Mouse (Mus musculus) liver, embryonic 12.5 days (tissue): Measurements from ENCODE around the gene Btbd8. TPM values are rescaled to one million over a fixed set of nuclear protein-coding genes. Genes with fewer than 3 reads are reported as not detected.

Experiments
- ATAC-seq: fragments of 200-750 bp; cut with Nextera tagmentation; 2 replicates; pipeline ENCODE4 v1.8.0; 2017; ENCODE audit warnings: moderate number of reproducible peaks, mild to moderate bottlenecking, moderate library complexity
- H3K27ac ChIP-seq: fragments of 300-500 bp; sonication (generic); 2 replicates; pipeline ENCODE4 v1.5.1; 2016; ENCODE audit warnings: mild to moderate bottlenecking
- H3K27me3 ChIP-seq: fragments of 300-500 bp; sonication (generic); replicated peaks from 2 replicates; pipeline ENCODE4 v1.6.1; 2016; ENCODE audit warnings: mild to moderate bottlenecking, moderate library complexity
- H3K36me3 ChIP-seq: fragments of 300-500 bp; sonication (generic); 2 replicates; pipeline ENCODE4 v1.6.1; 2016; ENCODE audit warnings: mild to moderate bottlenecking, moderate library complexity
- H3K4me1 ChIP-seq: fragments of 300-500 bp; sonication (generic); 2 replicates; pipeline ENCODE4 v1.6.1; 2016
- H3K4me2 ChIP-seq: fragments of 300-500 bp; sonication (generic); 2 replicates; pipeline ENCODE4 v1.6.1; 2016; ENCODE audit warnings: mild to moderate bottlenecking, moderate library complexity
- H3K4me3 ChIP-seq: fragments of 300-500 bp; sonication (generic); 2 replicates; pipeline ENCODE4 v1.5.1; 2016; ENCODE audit warnings: mild to moderate bottlenecking, moderate library complexity
- H3K9ac ChIP-seq: fragments of 300-500 bp; sonication (generic); 2 replicates; pipeline ENCODE4 v1.6.1; 2016; ENCODE audit warnings: mild to moderate bottlenecking, moderate library complexity
- H3K9me3 ChIP-seq: fragments of 300-500 bp; sonication (generic); replicated peaks from 2 replicates; pipeline ENCODE4 v1.6.1; 2016; ENCODE audit warnings: mild to moderate bottlenecking, moderate library complexity
- WGBS: fragments of 180-500 bp; shearing (Covaris S2); methylation state at CpG from one replicate; pipeline ENCODE4 v1.1.7; 2016; ENCODE audit not compliant: insufficient replicate concordance; 5-methylcytosine and 5-hydroxymethylcytosine counted together
- polyA plus RNA-seq: library from polyadenylated mRNA; unstranded; fragments of >200 nt; fragmentation: Nextera tagmentation; extraction: Ambion mirVana; gene quantifications from 2 replicates; pipeline ENCODE4 v1.2.1, GENCODE M21; 2016

Gene Btbd8
- 1.8 TPM in 2 replicates for polyA plus RNA-seq

- Histone ChIP-seq H3K9ac (peak within 1 kb of the TSS; percentile 91), H3K4me3 (peak within 1 kb of the TSS; percentile 84), H3K4me1 (peaks cover 39% of the 10 kb centered on the region), H3K36me3 (no peaks in the 10 kb centered on the region), H3K27ac (peak within 1 kb of the TSS; percentile 93), H3K9me3 (no peaks in the 10 kb centered on the region), H3K27me3 (peaks cover 11% of the 10 kb centered on the region), H3K4me2 (peak within 1 kb of the TSS; percentile 81)
- ATAC-seq: peak; percentile 98
- WGBS: under 1% methylated on average over 51 of the region's 51 CpGs
Measured at GRCm38 (mm10) chr5:107437464-107438281, at the start of gene Btbd8. Gene Btbd8 (plus strand): TSS chr5:107437997.

DNA sequence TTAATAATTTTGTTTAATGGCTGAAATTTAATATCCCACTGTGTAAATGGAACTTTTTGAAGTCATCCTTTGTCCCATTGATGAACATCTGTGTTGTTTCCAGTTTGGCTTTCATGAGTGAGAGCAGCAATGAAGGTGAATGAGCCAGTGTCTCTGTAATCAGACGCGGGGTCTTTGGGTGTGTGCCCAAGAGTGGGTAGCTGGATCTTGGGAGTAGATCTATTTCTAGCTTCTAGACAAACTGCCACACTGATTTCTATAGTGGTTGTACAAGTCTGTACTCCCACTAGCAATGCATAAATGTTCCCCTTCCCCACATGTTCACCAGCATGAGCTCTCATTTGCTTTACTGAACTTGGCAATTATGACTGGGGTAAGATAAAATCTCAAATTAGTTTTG, 48.4 kb upstream of the Btbd8 start:
- H3K4me1 ChIP-seq: no peaks in the 10 kb centered on the region
- no peak overlapping the region for H3K4me3 ChIP-seq
- H3K9ac ChIP-seq: no peak overlapping the region
- H3K27me3 ChIP-seq: peaks cover 2% of the 10 kb centered on the region; the same call in 1 of the 2 replicates
- H3K9me3 ChIP-seq: no peaks in the 10 kb centered on the region
- H3K4me2 ChIP-seq: no peak overlapping the region
- H3K27ac ChIP-seq: no peak overlapping the region
- WGBS: 75% methylated on average over 2 of the region's 2 CpGs
- H3K36me3 ChIP-seq: no peaks in the 10 kb centered on the region
- ATAC-seq: no peak

DNA sequence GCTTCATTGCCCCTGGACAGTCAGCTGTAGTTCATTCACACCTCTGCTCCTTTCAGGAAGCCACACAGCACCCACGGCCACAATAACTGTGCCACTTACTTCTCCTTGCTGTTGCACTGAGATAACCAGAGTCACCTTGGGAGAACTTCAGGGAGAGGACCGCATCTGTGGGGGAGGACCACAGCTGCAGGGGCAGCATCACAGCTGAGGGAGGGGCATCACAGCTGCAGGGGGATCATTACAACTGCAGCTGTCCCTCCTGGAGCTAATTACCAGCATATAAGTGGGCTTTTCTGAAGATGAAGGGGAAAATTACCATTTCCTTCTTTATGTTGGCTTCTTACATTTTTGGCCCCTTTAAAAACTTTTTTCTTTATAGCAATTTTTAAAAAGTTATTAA, 43.4 kb upstream of the Btbd8 start:
- Histone ChIP-seq H3K36me3 (no peaks in the 10 kb centered on the region), H3K4me3 (no peak overlapping the region), H3K9ac (no peak overlapping the region), H3K27me3 (peaks cover 7% of the 10 kb centered on the region), H3K9me3 (no peaks in the 10 kb centered on the region), H3K27ac (no peak overlapping the region), H3K4me1 (no peaks in the 10 kb centered on the region), H3K4me2 (no peak overlapping the region)
- no peak for ATAC-seq
- 39% methylated on average over 2 of the region's 2 CpGs for WGBS

- ATAC-seq: no peak
- Histone ChIP-seq H3K4me3 (peak within 1 kb of the TSS; percentile 57), H3K27me3 (peaks cover 58% of the 10 kb centered on the region), H3K9ac (peak within 1 kb of the TSS; percentile 30; the same call in 1 of the 2 replicates), H3K4me1 (peaks cover 15% of the 10 kb centered on the region), H3K36me3 (no peaks in the 10 kb centered on the region), H3K4me2 (peak within 1 kb of the TSS; percentile 81), H3K9me3 (no peaks in the 10 kb centered on the region), H3K27ac (no peak within 1 kb of the TSS)
- WGBS: 24% methylated on average over 5 of the region's 5 CpGs
Measured at GRCm38 (mm10) chr5:107402436-107402835, 35.4 kb upstream of the Btbd8 start, which contains the start of gene Ephx4. Gene Ephx4 (plus strand): TSS chr5:107402736.

GRCm38 (mm10) chr5:107403011-107403946, 34.5 kb upstream of the Btbd8 start:
- H3K36me3 ChIP-seq: no peaks in the 10 kb centered on the region
- WGBS: under 1% methylated on average over 63 of the region's 80 CpGs
- no peaks in the 10 kb centered on the region for H3K9me3 ChIP-seq
- H3K4me2 ChIP-seq: peak overlapping the region; percentile 81
- peak; percentile 21; the same call in 1 of the 2 replicates for ATAC-seq
- H3K9ac ChIP-seq: peak overlapping the region; percentile 30; the same call in 1 of the 2 replicates
- H3K27ac ChIP-seq: no peak overlapping the region
- H3K4me3 ChIP-seq: peak overlapping the region; percentile 57
- H3K4me1 ChIP-seq: peaks cover 15% of the 10 kb centered on the region
- peaks cover 58% of the 10 kb centered on the region for H3K27me3 ChIP-seq

GRCm38 (mm10) chr5:107403947-107404684, 33.7 kb upstream of the Btbd8 start:
- no peak for ATAC-seq
- Histone ChIP-seq H3K27me3 (peaks cover 61% of the 10 kb centered on the region), H3K4me3 (peak overlapping the region; percentile 57), H3K9ac (no peak overlapping the region), H3K9me3 (no peaks in the 10 kb centered on the region), H3K4me2 (peak overlapping the region; percentile 81), H3K27ac (no peak overlapping the region), H3K4me1 (peaks cover 15% of the 10 kb centered on the region), H3K36me3 (no peaks in the 10 kb centered on the region)
- WGBS: 26% methylated on average over 12 of the region's 12 CpGs

DNA sequence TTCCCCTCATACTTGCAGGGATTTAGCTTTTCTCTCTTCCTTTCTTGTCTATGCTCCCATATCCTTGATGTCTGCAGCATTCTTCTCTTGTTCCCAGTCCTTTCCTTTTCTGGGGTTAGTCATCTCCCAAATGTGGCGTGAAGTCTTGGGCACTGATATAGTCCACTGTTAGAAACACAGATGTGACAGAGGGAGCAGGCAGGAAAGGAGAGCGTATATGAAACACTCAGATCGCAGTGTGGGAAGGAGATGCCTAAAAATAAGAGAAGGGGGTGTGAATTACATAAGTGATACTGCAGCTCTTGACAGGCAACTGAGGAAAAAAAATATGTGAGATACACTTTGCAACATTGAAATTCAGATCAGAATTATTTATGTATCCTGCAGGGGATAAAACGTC, 32.4 kb upstream of the Btbd8 start:
- Histone ChIP-seq H3K27me3 (peaks cover 64% of the 10 kb centered on the region), H3K4me2 (no peak overlapping the region), H3K9me3 (no peaks in the 10 kb centered on the region), H3K4me1 (peaks cover 15% of the 10 kb centered on the region), H3K36me3 (no peaks in the 10 kb centered on the region), H3K4me3 (no peak overlapping the region), H3K27ac (no peak overlapping the region), H3K9ac (no peak overlapping the region)
- 74% methylated on average over 4 of the region's 4 CpGs for WGBS
- ATAC-seq: no peak

GRCm38 (mm10) chr5:107410305-107410704, 27.5 kb upstream of the Btbd8 start:
- ATAC-seq: no peak
- WGBS: 76% methylated on average over 1 of the region's 1 CpGs
- H3K36me3 ChIP-seq: no peaks in the 10 kb centered on the region

DNA sequence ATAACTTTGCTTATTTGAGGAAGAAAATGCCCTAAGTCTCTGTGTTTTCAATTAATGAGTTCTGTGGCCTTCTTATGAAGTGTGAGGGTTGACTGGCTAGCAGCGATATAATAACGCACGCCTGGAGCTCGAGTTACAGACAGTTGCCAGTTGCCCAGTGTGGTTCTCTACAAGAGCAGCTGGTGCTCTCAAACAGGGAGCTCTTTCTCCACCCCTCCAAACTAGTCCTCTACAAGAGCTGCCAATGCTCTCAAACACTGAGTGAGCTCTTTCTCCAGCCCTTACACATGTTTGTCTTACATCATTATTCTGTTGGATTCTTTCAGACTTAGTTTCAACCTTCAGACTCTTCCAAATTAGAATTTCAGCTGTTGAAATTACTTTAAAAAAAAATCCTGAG, 26.5 kb upstream of the Btbd8 start:
- no peak overlapping the region for H3K4me2 ChIP-seq
- H3K27me3 ChIP-seq: peaks cover 14% of the 10 kb centered on the region
- 61% methylated on average over 4 of the region's 4 CpGs for WGBS
- ATAC-seq: no peak
- no peaks in the 10 kb centered on the region for H3K4me1 ChIP-seq
- H3K4me3 ChIP-seq: no peak overlapping the region
- H3K9ac ChIP-seq: no peak overlapping the region
- H3K27ac ChIP-seq: no peak overlapping the region
- no peaks in the 10 kb centered on the region for H3K9me3 ChIP-seq
- H3K36me3 ChIP-seq: no peaks in the 10 kb centered on the region

More at GRCm38 (mm10) chr5:107410305-107410704, 27.5 kb upstream of the Btbd8 start:
- H3K9me3 ChIP-seq: no peaks in the 10 kb centered on the region
- no peak overlapping the region for H3K4me2 ChIP-seq
- no peak overlapping the region; the same call in 1 of the 2 replicates for H3K9ac ChIP-seq
- H3K27ac ChIP-seq: no peak overlapping the region
- no peaks in the 10 kb centered on the region for H3K4me1 ChIP-seq
- no peak overlapping the region for H3K4me3 ChIP-seq
- H3K27me3 ChIP-seq: peaks cover 20% of the 10 kb centered on the region

GRCm38 (mm10) chr5:107412285-107412684, 25.5 kb upstream of the Btbd8 start:
- Histone ChIP-seq H3K9me3 (no peaks in the 10 kb centered on the region), H3K4me1 (no peaks in the 10 kb centered on the region), H3K36me3 (no peaks in the 10 kb centered on the region), H3K9ac (no peak overlapping the region), H3K27me3 (peaks cover 9% of the 10 kb centered on the region; the same call in 1 of the 2 replicates), H3K4me3 (no peak overlapping the region), H3K27ac (no peak overlapping the region), H3K4me2 (no peak overlapping the region)
- 65% methylated on average over 2 of the region's 2 CpGs for WGBS
- no peak for ATAC-seq

GRCm38 (mm10) chr5:107415098-107415497, 22.7 kb upstream of the Btbd8 start:
- Histone ChIP-seq H3K36me3 (no peaks in the 10 kb centered on the region), H3K4me2 (no peak overlapping the region), H3K4me1 (no peaks in the 10 kb centered on the region), H3K27ac (no peak overlapping the region), H3K9ac (no peak overlapping the region), H3K9me3 (no peaks in the 10 kb centered on the region), H3K4me3 (no peak overlapping the region), H3K27me3 (0 out of 2 replicates have a peak, but pooled peaks cover 3% of the 10 kb centered on the region)
- no peak for ATAC-seq
- WGBS: 58% methylated on average over 2 of the region's 2 CpGs
